Mouse (Mus musculus): Measurements from ENCODE around the gene Ezh1. TPM values are rescaled to one million over a fixed set of nuclear protein-coding genes. Genes with fewer than 3 reads are reported as not detected.

Ezh1 gene
- polyA plus RNA-seq, 1 experiment from 2014 or later, result 12.9 TPM

DNA sequence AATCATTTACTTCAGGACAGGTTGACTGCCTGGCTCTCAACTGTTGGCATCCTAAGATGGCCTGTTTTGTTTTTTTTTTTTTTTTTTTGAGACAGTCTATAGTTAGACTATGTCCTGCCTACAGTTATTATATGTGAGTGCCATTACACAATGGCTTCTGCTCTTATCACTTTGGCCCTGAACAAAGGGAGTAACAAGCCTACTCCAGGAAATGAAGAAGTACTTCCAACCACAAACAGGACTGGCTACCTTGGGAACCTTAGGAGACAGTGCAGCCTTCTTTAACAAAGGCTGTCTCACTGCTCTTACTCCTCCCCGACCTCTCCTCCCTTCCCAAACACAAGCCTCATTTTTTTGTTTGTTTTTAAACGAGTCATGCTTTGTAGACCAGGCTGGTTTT lies 5.4 kb downstream of the Ezh1 start:
- Histone ChIP-seq H3K36me3 (0 out of 2 replicates have a peak, but pooled peaks cover under 1% of the 10 kb centered on the region), H3K27ac (no peak overlapping the region), H3K27me3 (ENCODE audit: insufficient read depth, poor library complexity, severe bottlenecking) (no peaks in the 10 kb centered on the region), H3K9me3 (no peaks in the 10 kb centered on the region), H3K4me1 (peaks cover 8% of the 10 kb centered on the region), H3K4me3 (no peak overlapping the region)
- no peak for DNase-seq (ENCODE audit: low spot score)
- WGBS, result 49% methylated on average over 2 of the region's 2 CpGs

DNA sequence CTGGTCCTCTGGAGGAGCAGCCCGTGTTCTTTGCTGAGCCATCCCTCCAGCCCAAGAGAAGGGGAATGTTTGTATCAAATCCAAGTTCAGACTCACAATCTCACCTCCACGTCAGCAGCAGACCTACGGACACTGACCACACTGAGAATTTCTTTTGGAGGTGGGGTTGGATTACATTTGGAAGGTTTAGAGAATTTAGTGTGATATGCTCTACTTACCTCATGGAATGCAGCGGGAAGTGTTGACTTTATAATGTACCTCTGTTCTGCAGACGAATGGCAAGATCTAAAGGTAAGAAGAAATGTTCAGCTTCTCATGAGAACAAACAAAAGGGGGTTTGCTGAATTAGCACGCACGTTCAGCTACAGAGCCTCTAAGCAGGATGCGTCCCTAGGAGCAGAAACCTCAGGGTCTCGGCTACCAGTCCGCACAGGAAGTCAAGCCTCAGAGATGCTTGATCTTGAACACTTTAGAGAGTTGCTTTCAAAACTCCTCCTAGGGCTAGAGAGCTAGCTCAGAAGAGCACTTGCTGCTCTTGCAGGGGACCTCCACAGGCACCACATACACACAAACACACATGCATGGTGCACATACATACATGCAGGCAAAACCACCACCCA lies 7.7 kb downstream of the Ezh1 start:
- no peaks in the 10 kb centered on the region for H3K9me3 ChIP-seq
- WGBS, result 79% methylated on average over 10 of the region's 10 CpGs
- DNase-seq (ENCODE audit: low spot score), result no peak
- H3K4me1 ChIP-seq, result no peaks in the 10 kb centered on the region
- H3K4me3 ChIP-seq, result no peak overlapping the region
- peaks cover 20% of the 10 kb centered on the region for H3K36me3 ChIP-seq
- no peaks in the 10 kb centered on the region for H3K27me3 ChIP-seq (ENCODE audit: insufficient read depth, poor library complexity, severe bottlenecking)
- H3K27ac ChIP-seq, result no peak overlapping the region

DNA sequence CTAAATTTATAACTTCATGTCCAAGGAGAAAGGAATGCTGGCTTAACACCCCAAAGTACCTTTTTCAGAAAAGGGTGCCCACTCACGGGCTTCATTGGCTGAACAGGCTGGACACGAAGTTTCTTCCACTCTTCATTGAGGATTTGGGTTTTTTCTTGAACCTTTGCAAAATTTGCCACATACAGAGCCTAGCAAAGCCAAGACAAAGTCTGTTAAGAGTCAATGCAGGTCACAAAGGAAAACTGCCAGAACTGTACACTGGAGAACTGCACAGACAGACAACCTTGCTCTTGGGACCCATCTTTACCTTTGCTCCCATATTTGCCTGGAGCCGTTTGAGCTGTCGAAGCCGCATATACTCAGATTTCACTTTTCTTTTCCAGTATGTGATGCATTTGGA lies 9.3 kb downstream of the Ezh1 start:
- 87% methylated on average over 5 of the region's 5 CpGs for WGBS

DNA sequence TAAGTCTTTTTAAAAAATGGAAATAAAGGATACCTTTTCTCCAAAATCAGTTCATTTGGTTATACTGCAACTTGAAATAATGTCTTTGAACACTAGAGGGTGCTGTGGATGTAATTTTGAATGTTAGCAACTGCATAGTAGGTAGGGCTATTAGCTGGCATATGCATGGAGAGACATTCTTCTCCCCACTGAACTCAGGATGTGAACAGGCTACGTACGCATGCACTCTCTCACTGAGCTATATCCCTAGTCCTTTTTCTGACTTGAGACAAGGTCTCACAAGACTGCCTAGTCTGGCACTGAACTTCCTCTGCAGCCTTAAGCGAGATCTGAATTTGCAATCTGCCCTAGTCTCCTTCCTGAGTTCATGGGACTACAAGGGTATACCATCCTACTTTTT lies 14.3 kb downstream of the Ezh1 start:
- DNase-seq (ENCODE audit: low spot score), result no peak

More for the DNA sequence above, 9.3 kb downstream of the Ezh1 start:
- Histone ChIP-seq H3K4me3 (no peak overlapping the region), H3K4me1 (no peaks in the 10 kb centered on the region), H3K27me3 (ENCODE audit: insufficient read depth, poor library complexity, severe bottlenecking) (no peaks in the 10 kb centered on the region), H3K27ac (no peak overlapping the region), H3K36me3 (peaks cover 32% of the 10 kb centered on the region), H3K9me3 (no peaks in the 10 kb centered on the region)
- no peak for DNase-seq (ENCODE audit: low spot score)

DNA sequence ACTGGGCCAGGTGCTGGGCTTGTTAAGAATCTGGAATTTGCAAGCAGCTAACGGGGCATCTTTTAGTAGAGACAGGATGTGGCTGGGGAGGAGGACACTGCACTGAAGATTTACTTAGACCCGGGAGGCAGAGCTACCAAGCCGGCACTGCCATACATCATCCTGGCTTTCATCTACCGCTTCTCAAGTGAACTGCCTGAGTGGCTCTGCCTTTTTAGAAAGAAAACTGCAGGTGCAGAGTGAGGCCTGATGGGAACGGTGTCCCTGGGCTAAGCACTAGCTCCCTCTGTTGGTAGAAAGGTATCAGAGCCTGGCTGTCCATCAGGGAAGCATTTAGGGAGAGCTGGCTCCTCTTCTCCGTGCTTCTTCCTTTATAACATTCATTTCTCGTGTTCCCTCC lies 25.3 kb downstream of the Ezh1 start:
- peaks cover 64% of the 10 kb centered on the region for H3K36me3 ChIP-seq
- DNase-seq (ENCODE audit: low spot score), result no peak
- 0 out of 2 replicates have a peak, but pooled peaks cover 3% of the 10 kb centered on the region for H3K4me1 ChIP-seq
- H3K4me3 ChIP-seq, result no peak overlapping the region
- H3K27ac ChIP-seq, result no peak overlapping the region
- H3K9me3 ChIP-seq, result no peaks in the 10 kb centered on the region
- 33% methylated on average over 7 of the region's 7 CpGs for WGBS
- no peaks in the 10 kb centered on the region for H3K27me3 ChIP-seq (ENCODE audit: insufficient read depth, poor library complexity, severe bottlenecking)

More for the DNA sequence above, 14.3 kb downstream of the Ezh1 start:
- Histone ChIP-seq H3K9me3 (no peaks in the 10 kb centered on the region), H3K27ac (no peak overlapping the region), H3K4me1 (no peaks in the 10 kb centered on the region), H3K4me3 (no peak overlapping the region), H3K36me3 (peaks cover 57% of the 10 kb centered on the region), H3K27me3 (ENCODE audit: insufficient read depth, poor library complexity, severe bottlenecking) (no peaks in the 10 kb centered on the region)
- 51% methylated on average over 3 of the region's 3 CpGs for WGBS

DNA sequence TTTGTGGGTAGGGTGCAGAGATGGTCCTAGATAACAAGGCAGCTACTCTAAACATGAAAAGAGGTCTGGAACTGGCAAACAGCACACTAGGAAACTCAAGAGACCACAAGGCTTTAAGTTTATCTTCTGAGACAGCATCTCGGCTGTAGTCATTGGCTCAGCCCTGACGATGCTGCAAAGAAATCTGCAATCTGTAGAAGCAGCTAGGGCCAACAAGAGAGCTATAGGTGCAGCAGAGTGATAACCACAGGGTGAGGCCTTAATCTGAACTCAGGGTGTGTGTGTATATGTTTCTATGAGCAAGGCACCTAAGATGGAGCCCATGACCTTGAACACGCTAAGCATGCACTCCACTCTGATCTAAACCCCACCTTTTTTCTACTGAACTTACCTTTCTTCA lies 26.7 kb downstream of the Ezh1 start:
- Histone ChIP-seq H3K27ac (no peak overlapping the region), H3K4me1 (0 out of 2 replicates have a peak, but pooled peaks cover 3% of the 10 kb centered on the region), H3K27me3 (ENCODE audit: insufficient read depth, poor library complexity, severe bottlenecking) (no peaks in the 10 kb centered on the region), H3K36me3 (peaks cover 71% of the 10 kb centered on the region), H3K4me3 (no peak overlapping the region), H3K9me3 (no peaks in the 10 kb centered on the region)
- WGBS, result 84% methylated on average over 3 of the region's 3 CpGs
- no peak for DNase-seq (ENCODE audit: low spot score)

DNA sequence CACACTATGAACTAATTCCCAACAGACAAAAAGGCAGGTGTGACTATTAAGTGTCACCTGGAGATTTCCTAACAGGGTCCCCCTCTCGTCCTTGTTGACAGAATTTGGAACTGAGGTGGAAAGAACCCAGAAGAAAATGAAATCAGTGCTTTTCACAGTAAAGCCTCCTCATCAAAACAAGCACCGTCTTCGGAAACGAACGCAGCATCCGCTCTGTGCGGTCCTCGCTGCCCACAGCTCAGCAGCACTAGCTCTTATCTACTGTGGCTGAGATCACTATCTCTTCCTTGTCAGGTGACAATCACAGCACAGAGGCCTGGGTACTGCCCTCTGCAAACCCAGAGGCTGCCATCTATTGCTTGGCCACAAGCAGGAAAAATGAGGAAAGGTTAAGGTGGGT lies 30.1 kb downstream of the Ezh1 start:
- no peaks in the 10 kb centered on the region for H3K9me3 ChIP-seq
- 85% methylated on average over 8 of the region's 8 CpGs for WGBS
- H3K36me3 ChIP-seq, result peaks cover 62% of the 10 kb centered on the region

DNA sequence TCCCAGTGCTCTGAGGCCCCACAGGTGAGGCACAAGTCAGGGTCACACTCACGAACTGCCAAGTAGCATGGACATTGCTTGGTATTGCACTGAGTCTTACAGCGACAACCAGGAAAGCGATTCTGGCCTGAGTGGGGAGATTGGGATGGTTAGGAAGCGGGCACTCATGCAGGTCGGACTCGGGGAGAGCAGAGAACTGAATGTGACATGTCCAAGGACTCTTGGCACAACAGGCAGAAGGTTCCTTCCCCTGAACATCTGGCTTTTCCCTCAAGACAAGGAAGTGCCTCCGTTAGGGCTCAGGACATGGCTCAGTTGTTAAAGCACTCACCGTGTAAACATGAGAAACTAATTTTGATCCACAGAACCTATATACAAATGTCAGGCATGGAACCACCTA lies 30.7 kb downstream of the Ezh1 start:
- H3K9me3 ChIP-seq, result no peaks in the 10 kb centered on the region
- no peak overlapping the region for H3K4me3 ChIP-seq
- no peak for DNase-seq (ENCODE audit: low spot score)
- H3K27me3 ChIP-seq (ENCODE audit: insufficient read depth, poor library complexity, severe bottlenecking), result no peaks in the 10 kb centered on the region
- no peak overlapping the region for H3K27ac ChIP-seq
- WGBS, result 83% methylated on average over 8 of the region's 8 CpGs
- peaks cover 60% of the 10 kb centered on the region for H3K36me3 ChIP-seq
- H3K4me1 ChIP-seq, result peaks cover 16% of the 10 kb centered on the region

More for the DNA sequence above, 30.1 kb downstream of the Ezh1 start:
- H3K27me3 ChIP-seq (ENCODE audit: insufficient read depth, poor library complexity, severe bottlenecking), result no peaks in the 10 kb centered on the region
- no peak overlapping the region for H3K27ac ChIP-seq
- peaks cover 14% of the 10 kb centered on the region for H3K4me1 ChIP-seq
- H3K4me3 ChIP-seq, result no peak overlapping the region
- DNase-seq (ENCODE audit: low spot score), result no peak

DNA sequence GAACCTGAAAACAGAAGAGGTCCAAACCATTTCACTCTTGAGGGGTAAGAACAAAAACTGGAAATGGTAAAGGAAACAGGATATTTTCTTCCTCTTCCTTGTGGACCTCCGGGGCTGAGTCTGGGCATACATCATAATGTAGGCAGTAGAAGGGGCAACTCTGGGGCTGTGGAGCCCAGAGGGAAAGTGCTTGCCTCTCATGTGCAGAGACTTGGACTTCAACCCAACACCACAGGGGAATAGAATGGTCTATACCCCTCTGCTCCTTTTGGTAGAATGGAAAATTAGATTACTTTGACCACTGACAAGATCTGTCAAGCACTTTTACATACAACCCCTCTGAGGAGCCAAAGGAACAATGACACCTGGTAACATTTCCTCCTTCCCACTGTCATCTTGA lies 31.2 kb downstream of the Ezh1 start:
- Histone ChIP-seq H3K4me3 (no peak overlapping the region), H3K9me3 (no peaks in the 10 kb centered on the region), H3K36me3 (peaks cover 55% of the 10 kb centered on the region), H3K4me1 (peaks cover 21% of the 10 kb centered on the region), H3K27me3 (ENCODE audit: insufficient read depth, poor library complexity, severe bottlenecking) (no peaks in the 10 kb centered on the region), H3K27ac (no peak overlapping the region)
- DNase-seq (ENCODE audit: low spot score), result no peak
- WGBS, result 29% methylated on average over 1 of the region's 1 CpGs

DNA sequence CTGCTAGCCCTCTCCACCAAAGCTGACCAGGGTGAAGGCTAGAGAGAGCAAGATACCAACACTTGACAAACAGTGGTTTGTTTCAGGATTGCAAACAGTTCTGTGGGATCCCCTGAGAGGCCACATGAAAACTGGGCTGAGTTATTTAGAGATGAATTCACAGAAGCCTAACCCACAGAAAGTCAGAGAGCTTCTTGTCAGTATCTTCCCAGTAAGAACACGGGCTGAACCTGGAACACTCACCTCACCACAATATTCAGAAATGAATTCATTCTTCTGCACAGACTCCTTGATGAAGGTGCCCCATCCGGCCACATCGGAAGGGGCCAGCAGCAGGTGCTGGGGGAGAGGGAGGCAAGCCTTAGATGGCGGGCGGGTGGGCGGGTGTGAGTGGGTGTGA lies 31.6 kb downstream of the Ezh1 start:
- no peak for DNase-seq (ENCODE audit: low spot score)
- Histone ChIP-seq H3K27me3 (ENCODE audit: insufficient read depth, poor library complexity, severe bottlenecking) (no peaks in the 10 kb centered on the region), H3K27ac (no peak overlapping the region), H3K4me1 (peaks cover 26% of the 10 kb centered on the region), H3K9me3 (no peaks in the 10 kb centered on the region), H3K4me3 (no peak overlapping the region), H3K36me3 (peaks cover 50% of the 10 kb centered on the region)
- 85% methylated on average over 6 of the region's 6 CpGs for WGBS

DNA sequence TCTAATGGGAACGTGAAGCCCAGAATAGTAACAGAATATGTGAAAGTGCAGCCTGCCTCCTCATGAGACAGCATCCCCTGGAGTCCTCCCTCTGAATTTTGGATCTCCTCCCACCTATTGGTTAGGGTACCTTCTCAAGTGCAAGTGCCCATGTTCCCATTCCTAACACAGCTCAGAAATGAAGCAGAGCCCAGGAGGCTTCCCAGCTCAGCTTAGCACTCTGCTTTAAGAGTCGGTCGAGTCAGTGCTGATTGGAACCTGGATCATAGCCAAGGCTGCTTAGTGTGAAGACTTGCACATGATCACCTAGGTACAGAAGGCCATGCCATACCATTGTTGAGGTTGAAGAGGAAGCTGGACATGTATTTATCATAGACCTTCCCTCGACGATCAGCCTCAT lies 32.1 kb downstream of the Ezh1 start:
- 65% methylated on average over 5 of the region's 5 CpGs for WGBS
- no peak for DNase-seq (ENCODE audit: low spot score)
- Histone ChIP-seq H3K27ac (no peak overlapping the region), H3K27me3 (ENCODE audit: insufficient read depth, poor library complexity, severe bottlenecking) (no peaks in the 10 kb centered on the region), H3K4me3 (no peak overlapping the region), H3K4me1 (peaks cover 31% of the 10 kb centered on the region), H3K36me3 (peaks cover 45% of the 10 kb centered on the region), H3K9me3 (no peaks in the 10 kb centered on the region)

DNA sequence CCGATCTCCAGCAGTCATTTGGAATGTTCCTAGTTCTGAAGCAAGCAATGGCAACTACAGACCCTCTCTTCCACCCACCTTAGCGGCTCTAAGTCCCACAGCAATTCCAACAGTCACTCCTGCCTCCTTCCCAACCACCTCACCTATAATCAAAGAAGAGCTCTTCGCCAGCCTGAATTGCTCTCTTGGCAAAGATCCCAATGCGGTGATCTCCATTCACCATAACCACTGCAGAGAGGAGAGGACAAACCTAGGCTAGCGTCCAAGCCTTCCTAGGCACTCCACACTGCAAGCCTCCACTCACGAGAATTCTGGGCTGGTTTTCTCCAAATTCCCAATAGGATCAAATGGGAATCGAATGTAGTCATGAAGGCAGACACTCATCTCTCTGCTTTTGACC lies 33.2 kb downstream of the Ezh1 start:
- 80% methylated on average over 7 of the region's 7 CpGs for WGBS
- Histone ChIP-seq H3K4me3 (no peak overlapping the region), H3K27me3 (ENCODE audit: insufficient read depth, poor library complexity, severe bottlenecking) (no peaks in the 10 kb centered on the region), H3K36me3 (peaks cover 35% of the 10 kb centered on the region), H3K4me1 (peaks cover 41% of the 10 kb centered on the region), H3K27ac (no peak overlapping the region), H3K9me3 (no peaks in the 10 kb centered on the region)
- DNase-seq (ENCODE audit: low spot score), result no peak

DNA sequence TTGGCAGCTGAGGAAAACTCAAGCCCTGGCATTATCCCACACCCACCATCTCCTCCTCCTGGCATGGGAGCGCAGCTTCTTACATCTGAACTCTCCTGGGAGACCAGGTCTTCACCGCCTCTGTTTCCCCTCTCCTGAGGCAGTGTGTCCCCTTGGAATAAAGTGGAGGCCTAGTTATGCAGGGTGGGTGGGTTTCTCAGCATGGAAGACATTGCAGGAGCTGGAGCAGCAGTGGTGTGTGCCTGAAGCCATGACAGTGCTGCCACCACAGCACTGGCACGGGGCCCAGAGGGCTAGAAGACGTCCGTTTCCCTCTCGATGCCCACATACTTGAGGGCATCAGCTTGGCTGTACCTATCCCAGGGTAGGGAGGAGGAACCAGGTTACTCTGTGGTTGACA lies 33.6 kb downstream of the Ezh1 start:
- Histone ChIP-seq H3K9me3 (no peaks in the 10 kb centered on the region), H3K27me3 (ENCODE audit: insufficient read depth, poor library complexity, severe bottlenecking) (no peaks in the 10 kb centered on the region), H3K27ac (no peak overlapping the region), H3K4me3 (no peak overlapping the region), H3K36me3 (peaks cover 30% of the 10 kb centered on the region), H3K4me1 (peaks cover 42% of the 10 kb centered on the region)
- 92% methylated on average over 6 of the region's 6 CpGs for WGBS
- DNase-seq (ENCODE audit: low spot score), result no peak

DNA sequence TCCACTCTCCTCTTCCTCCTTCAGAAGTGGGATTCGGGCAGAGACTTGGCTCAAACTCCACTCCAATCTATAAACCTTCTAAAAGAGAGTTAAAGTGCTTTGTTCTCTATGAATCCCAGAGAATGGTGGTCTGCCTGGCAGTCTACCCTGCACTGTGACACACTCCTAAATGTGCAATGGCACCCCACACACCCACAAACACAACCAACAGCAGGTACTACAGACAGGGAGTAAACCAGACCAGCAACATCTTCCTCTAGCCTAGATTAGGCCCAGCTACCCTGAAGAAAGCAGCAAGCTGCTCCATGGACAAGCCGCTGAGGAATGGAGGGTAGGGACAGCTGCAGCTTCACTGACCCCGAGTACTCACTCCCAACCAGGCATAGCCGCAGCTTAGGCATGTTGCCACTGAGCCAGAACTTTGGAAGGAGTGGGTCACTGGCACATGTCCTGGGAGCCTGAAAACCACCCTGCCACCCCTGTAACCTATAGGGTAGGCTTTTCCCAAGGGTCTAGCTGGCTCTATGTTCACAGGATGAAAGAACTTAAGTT lies 34.3 kb downstream of the Ezh1 start:
- WGBS, result 85% methylated on average over 4 of the region's 4 CpGs
- H3K36me3 ChIP-seq, result peaks cover 24% of the 10 kb centered on the region
- no peaks in the 10 kb centered on the region for H3K9me3 ChIP-seq
- no peak overlapping the region for H3K4me3 ChIP-seq
- no peak for DNase-seq (ENCODE audit: low spot score)
- H3K4me1 ChIP-seq, result peaks cover 42% of the 10 kb centered on the region
- no peaks in the 10 kb centered on the region for H3K27me3 ChIP-seq (ENCODE audit: insufficient read depth, poor library complexity, severe bottlenecking)
- peak overlapping the region; percentile 87 for H3K27ac ChIP-seq

Data from heart, embryonic 10.5 days (tissue).